Mouse (Mus musculus): ENCODE results near the gene Gatb. TPM values are rescaled to one million over a fixed set of nuclear protein-coding genes. Genes with fewer than 3 reads are reported as not detected.

The Gatb gene
- 22.4 and 23.3 TPM in 2 replicates for total RNA-seq (2014; fragmentation: Nextera tagmentation)
- 18.9 and 19.5 TPM in 2 replicates for total RNA-seq (2017)
- 2.8 and 8.4 TPM in 2 replicates for polyA plus RNA-seq (2012)

- Histone ChIP-seq H3K36me3 (replicated peaks) (peaks cover 11% of the 10 kb centered on the region), H3K27me3 (ENCODE audit: insufficient read depth, low read length) (no peaks in the 10 kb centered on the region), H3K4me3 (ENCODE audit: low read depth, low read length) (peak within 1 kb of the TSS; percentile 75), H3K4me1 (ENCODE audit: insufficient read depth, low read depth, low read length) (peaks cover 24% of the 10 kb centered on the region), H3K9me3 (replicated peaks) (no peaks in the 10 kb centered on the region)
- no peak for TF ChIP-seq POLR2AphosphoS5 (IDR thresholded peaks at IDR 0.05; ENCODE audit: insufficient replicate concordance, low read depth, low read length)
- no peak for TF ChIP-seq CTCF (IDR thresholded peaks at IDR 0.05; ENCODE audit: low read depth, low read length)
- no peak for TF ChIP-seq GATA1 (IDR thresholded peaks at IDR 0.05; ENCODE audit: borderline replicate concordance, low read length)
- TF ChIP-seq GATA2 (IDR thresholded peaks at IDR 0.05; ENCODE audit: borderline replicate concordance, low read depth, low read length), result no peak
- no peak for TF ChIP-seq TAL1 (conservative IDR thresholded peaks at IDR 0.05; ENCODE audit: low read depth, low read length)
- DNase-seq (ENCODE audit: low spot score), result peak; percentile 82
- ATAC-seq (ENCODE audit: extremely low read depth, insufficient number of reproducible peaks, low FRiP score, poor library complexity, severe bottlenecking), result peak; percentile 98
Observed at GRCm38 (mm10) chr3:85573864-85574830, at the start of gene Gatb. Gene Gatb, plus strand, starts transcription at chr3:85574119.

- no peak for TF ChIP-seq POLR2AphosphoS5 (IDR thresholded peaks at IDR 0.05; ENCODE audit: insufficient replicate concordance, low read depth, low read length)
- TF ChIP-seq GATA1 (IDR thresholded peaks at IDR 0.05; ENCODE audit: borderline replicate concordance, low read length), result no peak
- no peak for TF ChIP-seq GATA2 (IDR thresholded peaks at IDR 0.05; ENCODE audit: borderline replicate concordance, low read depth, low read length)
- no peak for TF ChIP-seq CTCF (IDR thresholded peaks at IDR 0.05; ENCODE audit: low read depth, low read length)
- TF ChIP-seq TAL1 (conservative IDR thresholded peaks at IDR 0.05; ENCODE audit: low read depth, low read length), result no peak
- no peaks in the 10 kb centered on the region for H3K36me3 ChIP-seq (replicated peaks)
- peaks cover 8% of the 10 kb centered on the region for H3K27me3 ChIP-seq (ENCODE audit: insufficient read depth, low read length)
- H3K4me1 ChIP-seq (ENCODE audit: insufficient read depth, low read depth, low read length), result no peaks in the 10 kb centered on the region; the same call in 1 of the 2 replicates
- ATAC-seq (ENCODE audit: extremely low read depth, insufficient number of reproducible peaks, low FRiP score, poor library complexity, severe bottlenecking), result no peak
- no peak for DNase-seq (ENCODE audit: low spot score)
- no peak overlapping the region for H3K4me3 ChIP-seq (ENCODE audit: low read depth, low read length)
- H3K9me3 ChIP-seq (replicated peaks), result no peaks in the 10 kb centered on the region
Observed at GRCm38 (mm10) chr3:85530601-85531161, 43.2 kb upstream of the Gatb start.

- H3K4me3 ChIP-seq (ENCODE audit: low read depth, low read length), result no peak overlapping the region
Observed at GRCm38 (mm10) chr3:85532376-85532775, 41.5 kb upstream of the Gatb start.

GRCm38 (mm10) chr3:85535042-85535441, 38.9 kb upstream of the Gatb start:
- no peak overlapping the region for H3K4me3 ChIP-seq (ENCODE audit: low read depth, low read length)
- no peak for TF ChIP-seq CTCF (IDR thresholded peaks at IDR 0.05; ENCODE audit: low read depth, low read length)
- no peak for TF ChIP-seq POLR2AphosphoS5 (IDR thresholded peaks at IDR 0.05; ENCODE audit: insufficient replicate concordance, low read depth, low read length)
- TF ChIP-seq GATA1 (IDR thresholded peaks at IDR 0.05; ENCODE audit: borderline replicate concordance, low read length), result no peak
- TF ChIP-seq TAL1 (conservative IDR thresholded peaks at IDR 0.05; ENCODE audit: low read depth, low read length), result no peak
- no peak for TF ChIP-seq GATA2 (IDR thresholded peaks at IDR 0.05; ENCODE audit: borderline replicate concordance, low read depth, low read length)
- H3K9me3 ChIP-seq (replicated peaks), result no peaks in the 10 kb centered on the region
- no peak for ATAC-seq (ENCODE audit: extremely low read depth, insufficient number of reproducible peaks, low FRiP score, poor library complexity, severe bottlenecking)
- no peak for DNase-seq (ENCODE audit: low spot score)
- no peaks in the 10 kb centered on the region for H3K36me3 ChIP-seq (replicated peaks)
- no peaks in the 10 kb centered on the region; the same call in 1 of the 2 replicates for H3K4me1 ChIP-seq (ENCODE audit: insufficient read depth, low read depth, low read length)
- H3K27me3 ChIP-seq (ENCODE audit: insufficient read depth, low read length), result peaks cover 10% of the 10 kb centered on the region; the same call in 1 of the 2 replicates

More at GRCm38 (mm10) chr3:85532376-85532775, 41.5 kb upstream of the Gatb start:
- TF ChIP-seq GATA1 (IDR thresholded peaks at IDR 0.05; ENCODE audit: borderline replicate concordance, low read length), result no peak
- TF ChIP-seq CTCF (IDR thresholded peaks at IDR 0.05; ENCODE audit: low read depth, low read length), result no peak
- TF ChIP-seq TAL1 (conservative IDR thresholded peaks at IDR 0.05; ENCODE audit: low read depth, low read length), result no peak
- no peak for TF ChIP-seq POLR2AphosphoS5 (IDR thresholded peaks at IDR 0.05; ENCODE audit: insufficient replicate concordance, low read depth, low read length)
- TF ChIP-seq GATA2 (IDR thresholded peaks at IDR 0.05; ENCODE audit: borderline replicate concordance, low read depth, low read length), result no peak
- peaks cover 12% of the 10 kb centered on the region for H3K27me3 ChIP-seq (ENCODE audit: insufficient read depth, low read length)
- ATAC-seq (ENCODE audit: extremely low read depth, insufficient number of reproducible peaks, low FRiP score, poor library complexity, severe bottlenecking) (no peak), DNase-seq (ENCODE audit: low spot score) (no peak)
- H3K36me3 ChIP-seq (replicated peaks), result no peaks in the 10 kb centered on the region
- no peaks in the 10 kb centered on the region for H3K9me3 ChIP-seq (replicated peaks)
- no peaks in the 10 kb centered on the region; the same call in 1 of the 2 replicates for H3K4me1 ChIP-seq (ENCODE audit: insufficient read depth, low read depth, low read length)

GRCm38 (mm10) chr3:85535621-85536520, 38.0 kb upstream of the Gatb start:
- DNase-seq (ENCODE audit: low spot score) (no peak), ATAC-seq (ENCODE audit: extremely low read depth, insufficient number of reproducible peaks, low FRiP score, poor library complexity, severe bottlenecking) (no peak)
- Histone ChIP-seq H3K36me3 (replicated peaks) (no peaks in the 10 kb centered on the region), H3K27me3 (ENCODE audit: insufficient read depth, low read length) (peaks cover 10% of the 10 kb centered on the region; the same call in 1 of the 2 replicates), H3K4me3 (ENCODE audit: low read depth, low read length) (no peak overlapping the region), H3K9me3 (replicated peaks) (no peaks in the 10 kb centered on the region), H3K4me1 (ENCODE audit: insufficient read depth, low read depth, low read length) (no peaks in the 10 kb centered on the region; the same call in 1 of the 2 replicates)
- TF ChIP-seq POLR2AphosphoS5 (IDR thresholded peaks at IDR 0.05; ENCODE audit: insufficient replicate concordance, low read depth, low read length) (no peak), CTCF (IDR thresholded peaks at IDR 0.05; ENCODE audit: low read depth, low read length) (no peak), GATA1 (IDR thresholded peaks at IDR 0.05; ENCODE audit: borderline replicate concordance, low read length) (no peak), GATA2 (IDR thresholded peaks at IDR 0.05; ENCODE audit: borderline replicate concordance, low read depth, low read length) (no peak), TAL1 (conservative IDR thresholded peaks at IDR 0.05; ENCODE audit: low read depth, low read length) (no peak)
